Mouse (Mus musculus) layer of hippocampus, adult 6 months (tissue): ENCODE measurements around the gene Madcam1. TPM values are rescaled to one million over a fixed set of nuclear protein-coding genes. Genes with fewer than 3 reads are reported as not detected.

ENCODE experiments used
- long read RNA-seq, 2 experiments: library from polyadenylated mRNA; unstranded; transcript quantifications; one replicate each; pipeline ENCODE4 v2.0.0; 2019 to 2020
- polyA plus RNA-seq: library from polyadenylated mRNA; unstranded; fragments of <200 nt; fragmentation: Nextera tagmentation; gene quantifications from 2 replicates; pipeline ENCODE4 v1.2.3, GENCODE M21; 2021

The Madcam1 gene
- not detected in 2 replicates for polyA plus RNA-seq
- long read RNA-seq, experiment 1 = 0 reads
- long read RNA-seq, experiment 2 = 0 reads

DNA sequence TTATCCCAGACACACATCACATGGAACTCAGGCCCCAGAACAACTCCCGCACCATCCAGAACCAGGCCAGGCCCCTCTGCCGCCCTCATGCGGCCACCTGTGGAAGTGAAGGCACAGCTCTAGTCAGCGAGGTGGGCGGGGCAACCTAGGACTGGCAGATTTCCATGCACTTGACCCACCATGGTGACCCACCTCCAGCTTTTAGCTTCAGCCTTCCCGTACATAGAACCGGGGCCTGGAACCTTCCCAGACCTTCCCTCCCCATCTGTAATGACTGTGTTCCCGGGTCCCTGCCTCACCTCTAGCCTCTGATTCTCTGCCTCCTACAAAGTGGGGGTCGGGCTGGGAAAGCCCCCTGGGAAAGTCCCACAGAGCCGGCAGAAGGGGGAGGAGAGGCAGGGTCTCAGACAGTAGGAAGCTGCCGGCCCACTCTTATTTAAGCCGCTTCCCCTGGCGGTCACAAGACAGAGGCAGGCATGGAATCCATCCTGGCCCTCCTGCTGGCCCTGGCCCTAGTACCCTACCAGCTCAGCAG is at the start of gene Madcam1:
TSS of gene Madcam1 (plus strand) at position 429 of the 535 bp plus-strand sequence.

DNA sequence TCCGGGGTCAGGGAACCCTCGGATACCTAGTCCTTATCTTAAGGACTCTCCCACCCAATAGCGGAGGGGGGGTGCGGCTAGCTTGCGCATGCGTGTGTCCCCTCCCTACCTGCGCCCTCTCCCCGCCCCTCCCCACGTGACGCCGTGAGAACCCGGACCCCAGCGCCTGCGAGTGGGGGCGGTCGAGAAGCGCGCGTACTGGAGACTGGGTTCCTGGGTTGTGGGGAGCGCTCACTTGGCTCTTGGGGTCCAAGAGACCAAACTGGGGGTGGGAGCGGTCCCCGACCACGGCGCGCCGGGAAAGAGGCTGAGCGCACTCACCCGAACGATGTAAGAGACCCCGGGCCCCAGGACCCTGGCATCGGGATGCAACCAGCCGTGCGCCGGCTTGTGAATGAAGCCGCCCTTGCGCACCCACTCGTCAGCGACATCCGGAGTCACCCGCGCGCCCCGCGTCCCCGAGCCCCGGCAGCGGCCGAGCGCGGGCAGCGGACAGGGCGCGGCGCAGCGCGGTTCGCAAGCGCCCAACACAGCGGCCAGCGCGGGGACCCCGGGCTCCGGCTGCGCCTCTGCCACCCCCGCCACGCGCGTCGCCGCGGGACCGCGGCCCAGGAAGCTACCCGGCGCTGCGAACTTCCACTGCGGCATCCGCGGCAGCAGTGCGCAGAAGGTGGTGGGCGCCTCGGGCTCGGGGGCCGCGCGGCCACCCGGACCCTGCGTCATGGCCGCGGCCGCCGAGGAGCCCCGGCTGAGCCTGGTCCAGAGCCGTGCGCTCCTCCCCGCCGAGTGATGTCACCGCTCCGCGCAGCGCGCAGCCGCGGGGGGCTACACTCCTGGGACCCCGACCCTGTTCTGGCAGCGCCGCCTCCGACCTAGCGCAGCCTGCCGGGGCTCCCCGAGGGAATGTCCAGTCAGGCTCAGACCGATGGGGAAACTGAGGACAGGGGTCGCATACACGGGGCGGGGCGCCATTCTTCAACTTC is 26.9 kb upstream of the Madcam1 start, which contains the start of gene Shc2:
TSS of gene Shc2 (minus strand) at position 791 of the 983 bp plus-strand sequence.

DNA sequence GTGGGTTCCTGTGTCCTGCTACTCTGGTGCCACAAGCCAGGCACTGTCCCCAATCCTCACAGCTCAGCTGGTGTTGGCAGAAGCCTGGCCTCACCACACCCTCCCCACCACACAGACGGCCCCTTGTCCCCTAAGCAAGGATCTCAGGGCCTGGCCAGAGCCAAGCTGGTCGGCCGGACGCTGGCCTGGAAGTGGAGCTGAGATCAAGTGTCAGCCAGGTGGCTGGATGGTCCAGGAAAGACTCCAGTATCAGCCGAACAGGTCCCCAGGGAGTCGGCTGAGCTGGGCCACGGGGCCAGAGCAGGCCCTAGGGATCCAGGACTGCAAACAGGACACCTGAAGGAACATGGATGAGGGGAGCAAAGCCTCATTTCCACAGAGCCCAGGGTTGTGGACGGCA is 18.6 kb upstream of the Madcam1 start, which contains the start of gene Odf3l2:
TSS of gene Odf3l2 (minus strand) at position 28 of the 400 bp plus-strand sequence.

DNA sequence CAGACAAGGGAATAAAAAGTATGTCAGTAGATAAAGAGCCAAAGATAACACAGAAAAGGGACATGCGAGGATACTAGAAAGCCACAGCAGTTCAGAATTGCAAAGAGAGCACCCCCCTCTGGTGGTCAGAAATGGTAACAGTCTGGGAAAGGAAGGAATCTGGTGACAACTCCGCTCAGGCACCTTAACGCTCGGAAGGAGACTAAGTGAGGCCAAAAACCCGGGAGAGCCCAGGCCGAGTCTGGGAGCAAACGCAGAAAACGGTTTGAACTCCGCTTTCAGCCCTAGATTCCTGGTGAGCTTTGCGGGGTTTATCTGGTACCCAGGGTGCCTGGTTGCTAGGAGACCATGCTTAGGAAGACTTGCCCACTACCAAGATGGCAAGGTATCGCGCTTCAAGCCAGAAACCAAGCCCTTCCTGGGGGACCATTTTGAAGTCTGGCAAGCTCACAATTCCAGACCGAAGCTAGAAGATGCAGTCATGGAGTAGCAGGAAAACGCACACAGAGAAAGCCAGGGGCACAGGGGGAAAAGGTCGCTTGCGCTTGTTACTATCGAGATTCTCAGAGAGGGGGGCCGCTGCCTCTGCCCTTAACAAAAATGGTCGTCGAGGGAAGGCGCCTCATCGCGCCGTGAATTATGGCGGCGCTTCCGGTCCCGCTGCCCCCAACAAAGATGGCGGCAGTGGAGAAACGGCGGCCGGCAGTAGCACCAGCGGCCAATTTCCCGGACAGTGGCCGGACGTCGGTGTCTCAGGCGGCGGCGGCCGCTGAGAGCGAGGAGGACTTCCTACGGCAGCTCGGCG is 4.6 kb downstream of the Madcam1 start, which contains the start of gene Tpgs1:
TSS of gene Tpgs1 (plus strand) at position 599 of the 805 bp plus-strand sequence.

DNA sequence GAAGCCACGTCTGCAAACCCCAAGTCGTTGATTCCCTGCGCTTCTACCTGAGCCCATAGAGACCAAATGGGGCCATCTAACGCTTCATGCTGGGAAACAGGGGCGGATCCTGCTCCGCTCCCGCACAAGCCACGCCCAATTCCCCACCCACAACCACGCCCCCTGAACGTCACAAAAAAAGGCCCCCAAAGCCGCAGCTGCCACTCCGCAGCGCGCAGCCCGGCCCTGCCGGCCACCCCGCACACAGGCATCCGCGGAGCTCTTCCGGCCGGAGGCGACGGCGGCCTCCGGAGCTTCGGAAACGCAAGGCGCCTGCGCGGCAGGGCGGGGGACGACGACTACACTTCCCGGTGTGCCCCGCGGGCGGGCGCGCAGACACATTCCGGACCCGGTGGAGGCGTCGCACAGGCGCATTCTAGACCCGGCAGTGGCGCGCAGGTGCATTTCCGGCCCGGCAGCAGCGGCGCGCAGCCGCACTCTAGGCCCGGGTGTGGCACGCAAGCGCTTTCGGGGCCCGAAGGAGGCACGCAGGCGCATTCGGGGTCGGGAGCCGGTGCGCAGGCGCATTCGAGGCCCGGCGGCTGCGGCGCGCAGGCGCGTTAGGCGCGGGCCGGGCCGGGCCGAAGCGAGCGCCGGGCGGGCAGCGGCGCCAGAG is 17.4 kb downstream of the Madcam1 start, which contains the start of gene Cdc34:
TSS of gene Cdc34 (plus strand) at position 605 of the 655 bp plus-strand sequence.

DNA sequence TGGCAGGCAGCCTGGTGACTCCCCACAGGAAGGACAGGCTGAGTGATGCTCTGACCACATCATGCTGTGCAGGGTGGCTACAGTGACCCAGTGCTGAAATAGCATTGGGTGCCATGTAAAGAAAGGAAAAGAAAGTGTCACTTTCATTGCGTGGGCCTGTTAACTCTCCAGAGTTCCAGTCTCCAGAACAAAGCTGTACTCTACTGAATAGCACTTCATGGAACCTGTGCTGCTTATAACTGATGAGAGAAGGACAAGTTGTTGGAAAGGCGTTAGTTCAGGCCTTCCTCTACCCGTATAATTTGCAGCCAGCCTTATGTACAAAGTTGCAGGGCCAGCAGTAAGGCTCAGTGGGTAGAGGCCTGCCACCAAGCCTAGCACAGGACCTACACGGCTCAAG is 24.4 kb downstream of the Madcam1 start, which contains the start of gene Gzmm:
TSS of gene Gzmm (plus strand) at position 301 of the 400 bp plus-strand sequence.

DNA sequence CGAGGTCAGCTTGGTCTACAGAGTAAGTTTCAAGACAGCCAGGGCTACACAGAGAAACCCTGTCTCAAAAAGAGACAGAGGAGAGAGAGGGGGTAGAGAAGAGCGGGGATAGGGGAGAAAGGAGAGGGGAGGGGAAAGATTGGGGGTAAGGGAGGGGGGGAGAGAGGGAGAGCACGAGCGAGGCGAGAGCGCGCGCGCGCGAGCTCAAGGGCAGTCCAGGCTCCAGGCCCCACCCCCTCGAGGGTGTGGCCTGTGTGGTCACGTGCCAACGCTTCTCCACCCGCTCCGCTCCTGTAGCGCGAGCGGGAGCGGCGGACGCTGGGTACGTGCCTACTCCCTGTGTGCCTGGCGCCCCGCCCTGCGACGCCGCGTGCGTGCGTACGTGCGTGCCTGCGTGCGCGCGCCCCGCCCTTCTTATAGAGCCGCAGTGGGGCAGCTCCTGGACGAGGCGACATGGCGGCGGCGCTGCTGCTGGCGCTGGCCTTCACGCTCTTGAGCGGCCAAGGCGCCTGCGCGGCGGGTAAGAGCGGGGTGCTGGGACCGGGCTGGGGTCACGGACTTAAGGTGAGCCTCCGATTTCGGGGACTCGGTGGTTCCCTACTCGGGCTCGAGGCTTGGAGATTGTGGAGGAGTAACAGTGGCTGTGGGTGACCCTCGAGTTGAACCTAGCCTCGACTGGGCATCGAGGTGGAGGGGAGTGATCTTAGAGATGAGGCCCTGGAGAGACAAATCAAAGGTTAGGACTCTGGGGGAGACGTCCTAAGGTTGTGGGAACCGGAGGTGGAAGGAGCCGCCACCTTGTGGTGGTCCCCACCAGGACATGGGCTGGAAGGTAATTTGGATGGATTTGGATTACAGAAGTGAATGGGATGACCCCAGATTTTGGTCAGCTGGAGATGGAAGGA is 40.0 kb downstream of the Madcam1 start, which contains the start of gene Bsg:
TSS of gene Bsg (plus strand) at position 427 of the 905 bp plus-strand sequence.

DNA sequence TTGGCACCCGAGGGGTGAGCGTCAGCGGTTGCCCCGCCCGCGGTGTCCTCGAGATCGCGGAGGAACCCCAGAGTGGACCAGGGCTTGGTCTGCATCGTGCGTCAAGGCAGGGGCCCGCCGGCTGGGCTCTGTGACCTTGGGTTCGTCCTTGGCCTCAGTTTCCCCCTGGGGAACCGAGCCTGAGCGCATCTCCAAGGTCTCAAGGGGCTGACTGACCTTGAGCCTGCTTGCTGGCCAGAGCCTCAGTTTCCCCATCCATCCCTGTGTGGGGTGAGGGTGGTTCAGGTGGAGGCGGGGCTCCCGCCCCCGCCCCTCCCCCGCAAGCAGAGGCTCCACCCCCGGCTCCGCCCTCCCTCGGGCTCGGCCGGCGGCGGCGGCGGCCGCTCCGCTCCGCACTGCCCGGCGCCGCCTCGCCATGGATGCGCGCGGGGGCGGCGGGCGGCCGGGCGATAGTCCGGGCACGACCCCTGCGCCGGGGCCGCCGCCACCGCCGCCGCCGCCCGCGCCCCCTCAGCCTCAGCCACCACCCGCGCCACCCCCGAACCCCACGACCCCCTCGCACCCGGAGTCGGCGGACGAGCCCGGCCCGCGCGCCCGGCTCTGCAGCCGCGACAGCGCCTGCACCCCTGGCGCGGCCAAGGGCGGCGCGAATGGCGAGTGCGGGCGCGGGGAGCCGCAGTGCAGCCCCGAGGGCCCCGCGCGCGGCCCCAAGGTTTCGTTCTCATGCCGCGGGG is 52.1 kb downstream of the Madcam1 start, which contains the start of gene Hcn2:
TSS of gene Hcn2 (plus strand) at position 381 of the 734 bp plus-strand sequence.

Other genes starting within 250 kb of the Madcam1 start
- gene Vmn2r83, start 195.8 kb upstream of the Madcam1 start, polyA plus RNA-seq = not detected in 2 replicates
- gene Plpp2, start 130.8 kb upstream of the Madcam1 start, polyA plus RNA-seq = 9.8 and 11.2 TPM in 2 replicates
- 21.2 and 25.3 TPM in 2 replicates for gene Mier2, start 109.4 kb upstream of the Madcam1 start, polyA plus RNA-seq
- gene Theg, start 77.2 kb upstream of the Madcam1 start, polyA plus RNA-seq = 0.51 and 1.1 TPM in 2 replicates
- gene C2cd4c, start 50.5 kb upstream of the Madcam1 start, polyA plus RNA-seq = 0.78 and 0.80 TPM in 2 replicates
- gene Shc2, start 26.6 kb upstream of the Madcam1 start, polyA plus RNA-seq = 2.2 and 2.3 TPM in 2 replicates
- 0.15 and 0.30 TPM in 2 replicates for gene Odf3l2, start 18.8 kb upstream of the Madcam1 start, polyA plus RNA-seq
- gene Tpgs1, start 4.8 kb downstream of the Madcam1 start, polyA plus RNA-seq = 151 and 171 TPM in 2 replicates
- 14.9 TPM in 2 replicates for gene Cdc34, start 17.6 kb downstream of the Madcam1 start, polyA plus RNA-seq
- 0.60 and 4.2 TPM in 2 replicates for gene Gzmm, start 24.5 kb downstream of the Madcam1 start, polyA plus RNA-seq
- gene Bsg, start 39.9 kb downstream of the Madcam1 start, polyA plus RNA-seq = 1,334 and 1,835 TPM in 2 replicates
- gene Hcn2, start 52.1 kb downstream of the Madcam1 start, polyA plus RNA-seq = 3.3 and 4.4 TPM in 2 replicates
- gene Polrmt, start 82.0 kb downstream of the Madcam1 start, polyA plus RNA-seq = 15.8 and 20.0 TPM in 2 replicates
- gene Fgf22, start 90.5 kb downstream of the Madcam1 start, polyA plus RNA-seq = 1.9 and 3.3 TPM in 2 replicates
- 7.6 and 10.5 TPM in 2 replicates for gene Rnf126, start 102.4 kb downstream of the Madcam1 start, polyA plus RNA-seq
- 0.79 and 0.89 TPM in 2 replicates for gene Fstl3, start 112.7 kb downstream of the Madcam1 start, polyA plus RNA-seq
- 1.3 and 1.7 TPM in 2 replicates for gene Prss57, start 126.4 kb downstream of the Madcam1 start, polyA plus RNA-seq
- 67.9 and 93.7 TPM in 2 replicates for gene Palm, start 129.0 kb downstream of the Madcam1 start, polyA plus RNA-seq
- 0.15 and 0.28 TPM in 2 replicates for gene Misp, start 156.4 kb downstream of the Madcam1 start, polyA plus RNA-seq
- gene Ptbp1, start 189.9 kb downstream of the Madcam1 start, polyA plus RNA-seq = 17.4 and 20.4 TPM in 2 replicates
- gene Prtn3, start 209.9 kb downstream of the Madcam1 start, polyA plus RNA-seq = 4.5 and 6.4 TPM in 2 replicates
- 35.4 and 44.1 TPM in 2 replicates for gene Plppr3, start 210.1 kb downstream of the Madcam1 start, polyA plus RNA-seq
- gene Elane, start 221.7 kb downstream of the Madcam1 start, polyA plus RNA-seq = not detected in 2 replicates
- gene Cfd, start 226.3 kb downstream of the Madcam1 start, polyA plus RNA-seq = not detected in 2 replicates
- gene Med16, start 244.4 kb downstream of the Madcam1 start, polyA plus RNA-seq = 44.2 and 50.2 TPM in 2 replicates
- gene Gm26602, start 246.3 kb downstream of the Madcam1 start, polyA plus RNA-seq = not detected in 2 replicates